Mouse (Mus musculus): ENCODE results near the gene Olfr1321. TPM values are rescaled to one million over a fixed set of nuclear protein-coding genes. Genes with fewer than 3 reads are reported as not detected.

Olfr1321 gene
- polyA plus RNA-seq (2015; fragmentation: Nextera tagmentation; extraction: Ambion mirVana) = not detected in 2 replicates

DNA sequence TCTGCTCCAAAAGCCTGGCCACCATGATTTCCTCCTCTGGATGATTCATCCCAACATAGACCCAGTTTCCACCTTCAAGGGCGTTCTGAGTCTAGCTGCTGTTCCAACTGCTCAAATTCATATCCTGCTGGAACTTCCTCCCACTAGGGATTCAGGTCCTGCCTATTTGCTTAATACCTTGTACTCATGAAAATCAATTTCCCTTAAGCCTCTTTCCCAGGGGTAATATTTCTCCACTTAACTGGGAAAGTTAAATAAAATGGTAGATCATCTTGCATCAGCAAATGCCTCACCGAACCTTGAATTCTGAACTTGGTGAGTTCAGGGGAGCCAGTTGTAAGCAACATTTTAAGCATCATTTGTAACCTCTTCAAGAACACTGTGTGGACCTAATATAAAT is at the start of gene Olfr1321:
Gene Olfr1321, minus strand, starts transcription at position 101 of the 400 bp plus-strand sequence.
- H3K4me3 ChIP-seq (replicated peaks) = no peak within 1 kb of the TSS
- WGBS = 74% methylated on average over 2 of the region's 2 CpGs
- no peaks in the 10 kb centered on the region for H3K27me3 ChIP-seq (replicated peaks)
- ATAC-seq (ENCODE audit: insufficient read depth, low FRiP score, low read depth) = no peak
- H3K27ac ChIP-seq = no peak within 1 kb of the TSS
- H3K36me3 ChIP-seq = no peaks in the 10 kb centered on the region
- no peak within 1 kb of the TSS for H3K4me2 ChIP-seq
- H3K9ac ChIP-seq = no peak within 1 kb of the TSS
- H3K9me3 ChIP-seq = no peaks in the 10 kb centered on the region
- H3K4me1 ChIP-seq = no peaks in the 10 kb centered on the region

DNA sequence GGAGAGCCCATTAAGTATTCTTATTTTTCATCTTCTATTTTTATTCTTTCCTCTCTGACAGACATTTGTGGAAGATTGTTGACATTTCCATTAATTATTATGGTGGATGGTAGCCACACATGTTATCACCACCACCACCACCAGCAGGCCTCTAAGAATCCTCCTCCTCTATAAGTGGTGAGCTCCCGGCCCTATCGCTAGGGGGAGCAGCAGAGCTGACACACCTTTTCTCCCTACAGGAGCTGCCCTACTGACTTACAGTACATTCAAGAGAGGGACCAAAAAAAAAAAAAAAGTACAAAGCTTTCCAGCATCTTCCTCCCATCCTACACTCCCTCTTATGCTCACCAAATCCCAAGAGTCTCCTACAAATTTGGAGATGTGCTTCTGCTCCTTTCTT is 36.0 kb upstream of the Olfr1321 start:
- no peak overlapping the region for H3K9ac ChIP-seq
- 23% methylated on average over 2 of the region's 2 CpGs for WGBS
- H3K4me1 ChIP-seq = no peaks in the 10 kb centered on the region
- no peak overlapping the region for H3K27ac ChIP-seq
- no peak overlapping the region for H3K4me2 ChIP-seq
- no peaks in the 10 kb centered on the region for H3K27me3 ChIP-seq (replicated peaks)
- no peaks in the 10 kb centered on the region for H3K36me3 ChIP-seq
- no peaks in the 10 kb centered on the region for H3K9me3 ChIP-seq
- ATAC-seq (ENCODE audit: insufficient read depth, low FRiP score, low read depth) = no peak
- no peak overlapping the region for H3K4me3 ChIP-seq (replicated peaks)

DNA sequence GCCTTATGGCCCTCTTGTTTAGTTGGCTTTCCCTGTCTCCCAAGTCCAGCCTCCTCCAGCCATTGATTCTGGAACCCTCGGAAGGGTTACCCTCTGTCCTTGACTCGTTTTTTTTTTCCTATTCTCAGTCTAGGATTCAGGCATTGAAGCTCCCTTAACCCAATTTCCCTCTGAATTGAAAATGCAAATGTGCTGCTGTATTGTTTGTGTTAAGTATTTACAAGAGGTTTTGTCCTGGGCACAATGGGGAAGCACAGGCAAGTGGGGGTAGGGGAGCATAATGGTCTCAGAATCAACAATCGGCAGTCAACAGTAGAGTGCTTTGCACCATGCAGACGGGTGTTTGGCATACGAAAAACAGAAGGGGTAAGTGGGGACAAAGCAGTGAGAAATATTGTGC is 10.3 kb upstream of the Olfr1321 start:
- Histone ChIP-seq H3K4me3 (replicated peaks) (no peak overlapping the region), H3K4me1 (no peaks in the 10 kb centered on the region), H3K4me2 (no peak overlapping the region), H3K9me3 (no peaks in the 10 kb centered on the region), H3K27ac (no peak overlapping the region), H3K9ac (no peak overlapping the region), H3K36me3 (no peaks in the 10 kb centered on the region), H3K27me3 (replicated peaks) (no peaks in the 10 kb centered on the region)
- no peak for ATAC-seq (ENCODE audit: insufficient read depth, low FRiP score, low read depth)
- WGBS = 52% methylated on average over 5 of the region's 5 CpGs

Other genes starting within 250 kb of the Olfr1321 start
- gene Olfr1320, start 62.7 kb downstream of the Olfr1321 start, polyA plus RNA-seq (2015; fragmentation: Nextera tagmentation; extraction: Ambion mirVana) = not detected in 2 replicates
- gene Igsf1, start 62.7 kb upstream of the Olfr1321 start, polyA plus RNA-seq (2015; fragmentation: Nextera tagmentation; extraction: Ambion mirVana) = 4.2 and 4.5 TPM in 2 replicates
- gene Olfr1322, start 156.4 kb upstream of the Olfr1321 start, polyA plus RNA-seq (2015; fragmentation: Nextera tagmentation; extraction: Ambion mirVana) = not detected in 2 replicates

Data from stomach, embryonic 15.5 days (tissue).